Mouse (Mus musculus) left cerebral cortex, postnatal 25 days (tissue): ENCODE results near the gene Cxcl12. TPM values are rescaled to one million over a fixed set of nuclear protein-coding genes. Genes with fewer than 3 reads are reported as not detected.

Source experiments
- DNase-seq, 2 experiments: peaks; one replicate each; pipeline ENCODE4 v3.0.0; 2022; ENCODE audit warnings: low spot score in 2 of 2, mixed read lengths in 1 of 2
- intact Hi-C: fragments of 180-260 bp; cut with DNase I; formaldehyde crosslinking; loops from one replicate; pipeline ENCODE4 v1.15.1; 2025
- total RNA-seq, 2 experiments: library from RNA; stranded (reverse); gene quantifications; 2 replicates each; pipeline ENCODE4 v1.2.3; 2021

Gene Cxcl12
- total RNA-seq = 10 to 100 TPM; 49.7 to 53.8 TPM

GRCm38 (mm10) chr6:117168321-117169011 is at the start of gene Cxcl12:
Gene Cxcl12 (plus strand): TSS chr6:117168535.
- peak; percentile 16 to 32 for DNase-seq
- intact Hi-C loops = loop anchor here (2.0 to 5.0 kb wide), 4 partner anchors 401 to 656 kb away; partner anchors contain the start of gene Depp1

- intact Hi-C loops = no loop called here
- DNase-seq = no peak
These were observed 46.3 kb upstream of the Cxcl12 start for GRCm38 (mm10) chr6:117122074-117122473.

GRCm38 (mm10) chr6:117126356-117126755 is 42.0 kb upstream of the Cxcl12 start:
- intact Hi-C loops = no loop called here
- DNase-seq = no peak

GRCm38 (mm10) chr6:117129443-117129842 is 38.9 kb upstream of the Cxcl12 start:
- intact Hi-C loops = no loop called here
- no peak for DNase-seq

DNA sequence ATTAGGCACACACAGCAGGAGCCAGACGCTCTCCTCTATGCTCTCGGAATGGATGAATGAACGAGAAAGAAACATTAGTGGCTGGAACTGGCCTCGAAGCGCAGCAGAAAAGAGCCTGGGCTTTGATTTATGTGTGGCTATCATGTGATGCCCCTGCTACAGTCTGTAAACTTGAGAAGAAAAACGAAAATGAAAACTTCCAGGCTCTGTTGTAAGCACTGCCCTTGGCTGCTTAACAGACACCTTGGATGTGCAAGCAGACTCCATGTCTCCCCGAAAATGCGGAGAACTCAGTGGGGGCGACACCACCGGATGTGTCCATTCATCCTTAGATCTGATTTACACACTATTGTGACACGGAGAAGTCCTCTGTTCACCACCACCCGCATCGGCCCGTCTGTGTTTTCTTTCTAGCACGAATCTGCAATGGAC is 37.6 kb upstream of the Cxcl12 start:
- no peak for DNase-seq
- intact Hi-C loops = no loop called here

GRCm38 (mm10) chr6:117134526-117134925 is 33.8 kb upstream of the Cxcl12 start:
- intact Hi-C loops = no loop called here
- DNase-seq = no peak

DNA sequence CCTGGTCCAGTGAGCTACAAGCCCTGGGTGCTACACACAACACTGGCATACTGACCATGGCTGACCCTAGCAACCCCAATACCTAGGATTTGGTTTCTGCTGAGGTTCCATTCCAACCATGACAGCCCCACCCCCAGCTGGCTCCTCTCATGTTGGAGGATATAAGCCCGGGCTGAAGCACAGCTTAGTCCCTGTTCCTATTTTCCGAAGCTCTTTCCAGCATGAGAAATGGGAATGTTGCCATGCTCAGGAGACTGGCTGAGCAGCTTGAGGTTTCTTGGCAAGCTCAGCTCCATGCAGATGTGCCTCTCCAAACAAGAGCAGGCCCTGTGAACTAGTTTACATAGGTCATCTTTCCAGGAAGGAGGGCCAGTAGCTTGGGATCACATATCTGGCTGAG is 30.6 kb upstream of the Cxcl12 start:
- intact Hi-C loops = no loop called here
- peak in 1 of 2 experiments; percentile 33 for DNase-seq

DNA sequence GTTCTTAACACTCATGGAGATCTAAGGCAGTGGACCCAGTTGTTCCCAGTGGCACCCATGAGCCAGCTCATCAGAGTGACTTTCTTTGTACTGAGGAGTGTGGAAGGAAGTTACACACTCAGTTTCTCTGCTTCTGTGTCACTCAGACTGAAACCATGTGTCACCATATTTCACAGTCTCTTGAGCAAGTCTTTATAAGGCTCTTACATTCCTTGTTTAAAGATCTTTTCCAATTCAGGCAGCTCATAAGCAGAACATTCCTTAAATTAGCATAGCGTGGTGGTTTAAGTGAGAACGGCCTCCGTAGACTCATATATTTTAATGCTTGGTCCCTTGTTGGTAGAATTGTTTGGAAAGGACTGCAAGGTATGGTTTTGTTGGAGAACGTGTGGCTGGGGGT is 27.4 kb upstream of the Cxcl12 start:
- peak in 1 of 2 experiments; percentile 74 for DNase-seq
- intact Hi-C loops = no loop called here

GRCm38 (mm10) chr6:117146951-117147350 is 21.4 kb upstream of the Cxcl12 start:
- DNase-seq = no peak
- intact Hi-C loops = no loop called here

DNA sequence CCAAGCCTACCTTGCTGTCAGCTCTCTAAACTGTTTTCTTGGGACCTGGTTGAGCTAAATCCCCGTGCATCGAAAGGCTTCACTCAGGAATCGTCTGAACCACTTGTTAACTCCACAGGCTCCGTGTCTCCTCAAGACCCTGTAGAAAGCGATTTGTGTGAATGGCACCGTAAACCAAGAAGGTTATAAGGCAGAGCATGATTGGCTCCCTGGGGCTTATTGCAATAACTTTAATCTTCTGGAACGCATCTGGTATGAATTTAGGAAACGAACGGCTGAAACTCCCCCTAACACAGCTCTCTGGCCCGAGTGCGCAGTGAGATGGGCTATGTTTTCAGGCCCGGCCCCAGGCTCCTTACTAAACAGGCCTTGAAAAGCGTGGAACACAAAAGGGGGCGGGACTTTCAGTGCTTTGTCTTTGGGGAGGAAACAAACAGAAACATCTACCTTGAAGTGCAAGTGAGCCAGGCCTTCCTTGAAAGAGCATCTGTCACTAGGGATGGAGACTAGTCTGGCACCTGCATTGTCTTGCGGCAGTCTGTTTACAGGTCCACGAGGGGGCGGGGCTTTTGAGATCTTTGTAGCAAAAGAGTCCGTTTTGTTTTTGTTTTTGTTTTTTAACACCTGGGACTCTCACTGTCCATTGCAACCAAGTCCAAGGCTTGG is 16.7 kb upstream of the Cxcl12 start:
- intact Hi-C loops = no loop called here

GRCm38 (mm10) chr6:117153046-117153445 is 15.3 kb upstream of the Cxcl12 start:
- DNase-seq = no peak
- intact Hi-C loops = no loop called here

More for the DNA sequence above, 16.7 kb upstream of the Cxcl12 start:
- DNase-seq = no peak

DNA sequence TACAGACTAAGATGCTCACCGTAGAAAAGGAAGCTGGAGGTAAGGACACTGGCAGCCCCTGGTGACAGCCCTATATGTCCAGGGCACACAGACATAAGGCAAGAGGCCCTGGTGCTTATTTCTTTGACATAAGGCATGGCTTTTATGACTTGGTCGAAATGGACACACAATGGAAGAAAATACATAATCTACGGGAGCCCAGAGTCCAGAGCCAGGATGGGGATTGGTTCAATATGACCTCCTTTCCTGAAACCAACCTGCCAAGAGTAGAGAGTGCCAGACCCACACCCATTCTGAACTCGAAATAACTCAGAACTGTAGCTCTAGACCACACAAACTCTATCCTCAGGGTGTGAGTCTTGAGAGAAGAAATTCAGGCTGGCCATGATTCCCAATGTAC is 11.5 kb upstream of the Cxcl12 start:
- intact Hi-C loops = no loop called here
- no peak for DNase-seq

GRCm38 (mm10) chr6:117159710-117160690 is 8.3 kb upstream of the Cxcl12 start:
- no peak for DNase-seq
- intact Hi-C loops = no loop called here

DNA sequence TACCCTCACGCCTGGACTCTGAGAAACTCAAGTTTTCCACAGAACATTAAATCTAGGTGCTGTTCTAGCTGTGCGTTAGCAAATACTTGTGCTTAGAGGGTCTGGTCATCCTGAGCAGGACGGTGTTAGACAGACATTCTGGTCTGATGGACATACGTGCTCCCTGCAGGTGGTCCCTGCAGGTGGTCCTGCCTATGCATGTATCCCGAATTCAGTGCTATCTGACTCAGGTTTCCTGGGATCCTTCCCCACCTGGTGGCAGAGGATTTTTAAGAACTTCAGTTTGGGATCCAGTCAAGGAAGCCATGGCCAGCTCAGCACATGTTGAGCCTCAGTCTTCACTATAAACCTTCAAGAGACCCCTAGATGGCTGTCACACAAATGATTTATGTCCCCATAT is 4.8 kb upstream of the Cxcl12 start:
- DNase-seq = no peak
- intact Hi-C loops = no loop called here

- intact Hi-C loops = loop anchor here (5.0 kb wide), 3 partner anchors 400 to 520 kb away; partner anchors contain the start of gene Depp1
- peak; percentile 87 to 94 for DNase-seq
These were observed 1.5 kb upstream of the Cxcl12 start for GRCm38 (mm10) chr6:117166581-117167425.

DNA sequence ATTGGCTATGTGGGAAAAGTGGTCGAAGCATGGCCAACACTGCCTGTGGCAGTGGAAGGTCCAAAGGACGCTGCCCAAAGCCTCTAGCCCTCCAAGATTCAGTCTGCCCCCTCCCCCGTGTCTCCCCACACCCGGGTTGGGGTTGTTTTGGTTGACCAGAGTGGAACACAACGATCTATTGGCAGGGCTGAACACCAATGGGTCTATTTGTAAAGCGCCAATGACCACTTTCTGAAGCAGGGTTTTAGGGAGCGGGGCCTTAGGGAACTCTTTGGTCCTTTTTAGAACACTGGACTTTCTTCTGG is 957 bp upstream of the Cxcl12 start:
- intact Hi-C loops = loop anchor here (5.0 kb wide), 3 partner anchors 400 to 520 kb away; partner anchors contain the start of gene Depp1

GRCm38 (mm10) chr6:117169051-117169909 is 945 bp downstream of the Cxcl12 start:
- intact Hi-C loops = loop anchor here (2.0 to 5.0 kb wide), 4 partner anchors 402 to 656 kb away; partner anchors contain the start of gene Depp1
- DNase-seq = peak; percentile 9 to 19

More for the DNA sequence above, 957 bp upstream of the Cxcl12 start:
- peak in 1 of 2 experiments; percentile 7 for DNase-seq
